Mouse (Mus musculus) mouse trophoblast stem cell (cell line): ENCODE results near the gene Mybpc3.

Experiments
- in situ Hi-C, 2 experiments: fragments of 300-500 bp; cut with MseI, MboI; formaldehyde crosslinking; loops; 2 replicates in 1 of 2; 3 replicates in 1 of 2; pipeline ENCODE4 v1.15.1; 2025

Gene Mybpc3

GRCm38 (mm10) chr2:91087453-91087852 is 30.5 kb upstream of the Mybpc3 start:
- in situ Hi-C loops, result no loop called here

DNA sequence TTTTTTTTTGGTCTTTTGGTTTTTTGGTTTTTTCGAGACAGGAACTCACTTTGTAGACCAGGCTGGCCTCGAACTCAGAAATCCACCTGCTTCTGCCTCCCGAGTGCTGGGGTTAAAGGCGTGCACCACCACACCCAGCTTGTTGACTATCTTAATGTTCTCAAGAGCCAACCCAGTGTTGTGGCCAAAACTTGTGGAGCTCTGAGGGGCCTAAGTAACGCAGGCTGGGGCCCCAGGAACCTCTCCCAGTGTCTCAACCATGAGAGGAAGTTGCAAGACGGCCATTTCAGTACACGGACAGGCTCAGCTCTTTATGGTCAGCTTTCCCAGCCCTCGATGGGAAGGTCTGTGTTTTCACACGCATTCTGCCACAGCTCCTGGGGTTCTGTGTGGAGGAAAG is 29.0 kb upstream of the Mybpc3 start:
- in situ Hi-C loops, result no loop called here

- in situ Hi-C loops, result no loop called here
Measured at GRCm38 (mm10) chr2:91090208-91090607, 27.7 kb upstream of the Mybpc3 start.

- in situ Hi-C loops, result no loop called here
Measured at GRCm38 (mm10) chr2:91090827-91091226, 27.1 kb upstream of the Mybpc3 start.

GRCm38 (mm10) chr2:91096524-91096923 is 21.4 kb upstream of the Mybpc3 start:
- in situ Hi-C loops, result no loop called here

DNA sequence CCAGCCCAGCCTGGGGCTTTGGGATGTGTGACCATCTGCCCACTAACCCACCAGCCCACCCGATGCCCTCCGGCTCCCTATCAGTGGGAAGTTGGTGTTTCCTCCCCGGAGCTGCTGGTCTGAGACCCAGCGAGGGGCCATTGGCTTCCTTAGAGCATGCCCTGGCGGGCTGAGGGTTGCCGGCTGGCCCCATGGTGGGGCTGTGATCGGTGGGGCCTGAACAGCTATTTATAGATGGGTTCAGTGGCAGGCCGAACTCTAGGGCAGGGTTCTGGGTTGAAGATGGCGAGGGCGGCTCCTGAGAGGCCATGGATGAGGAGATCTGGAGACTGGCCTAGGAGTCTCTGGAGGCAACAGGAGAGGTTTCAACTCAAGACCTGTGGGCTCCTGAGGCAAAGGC is 20.9 kb upstream of the Mybpc3 start:
- in situ Hi-C loops, result no loop called here

DNA sequence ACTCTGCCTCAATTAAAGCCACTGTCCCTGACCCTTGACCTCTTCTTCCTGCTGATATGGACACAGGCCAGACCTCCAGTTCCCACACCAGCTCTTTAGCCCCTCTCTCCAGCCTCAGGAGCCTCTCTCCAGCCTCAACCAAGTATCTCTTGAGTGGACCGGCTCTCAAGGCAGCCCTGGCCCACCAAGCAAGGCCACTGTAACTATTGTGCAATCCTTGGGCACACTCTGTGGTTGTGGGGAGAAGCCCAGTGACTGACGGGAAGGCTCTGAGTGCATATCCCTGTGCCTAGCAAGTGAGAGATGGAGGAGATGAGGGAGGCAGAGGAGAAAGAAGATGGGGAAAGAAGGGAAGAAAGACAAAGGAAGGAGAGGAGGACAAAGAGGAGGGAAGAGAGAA is 19.8 kb upstream of the Mybpc3 start:
- in situ Hi-C loops, result no loop called here

GRCm38 (mm10) chr2:91101124-91101740 is 16.7 kb upstream of the Mybpc3 start:
- in situ Hi-C loops, result no loop called here

DNA sequence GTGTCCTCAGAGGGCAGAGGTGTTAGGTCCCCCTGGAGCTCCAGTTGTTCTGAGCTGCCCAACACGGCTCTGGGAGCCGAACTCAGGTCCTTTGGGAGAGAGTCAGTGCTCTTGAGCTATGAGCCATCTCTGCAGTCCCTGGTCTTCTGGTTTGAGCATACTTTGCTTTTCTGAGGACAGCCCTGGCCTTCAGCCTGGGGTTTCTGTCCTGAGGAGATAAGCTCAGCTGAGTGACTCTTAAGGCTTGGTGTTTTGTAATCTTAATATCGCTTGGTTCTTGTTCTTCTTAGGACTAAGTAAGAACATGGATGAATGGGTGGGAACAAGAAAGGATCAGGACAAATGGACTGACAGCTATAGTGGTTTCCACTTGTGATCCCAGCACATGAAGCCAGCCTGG is 9.8 kb upstream of the Mybpc3 start:
- in situ Hi-C loops, result no loop called here

DNA sequence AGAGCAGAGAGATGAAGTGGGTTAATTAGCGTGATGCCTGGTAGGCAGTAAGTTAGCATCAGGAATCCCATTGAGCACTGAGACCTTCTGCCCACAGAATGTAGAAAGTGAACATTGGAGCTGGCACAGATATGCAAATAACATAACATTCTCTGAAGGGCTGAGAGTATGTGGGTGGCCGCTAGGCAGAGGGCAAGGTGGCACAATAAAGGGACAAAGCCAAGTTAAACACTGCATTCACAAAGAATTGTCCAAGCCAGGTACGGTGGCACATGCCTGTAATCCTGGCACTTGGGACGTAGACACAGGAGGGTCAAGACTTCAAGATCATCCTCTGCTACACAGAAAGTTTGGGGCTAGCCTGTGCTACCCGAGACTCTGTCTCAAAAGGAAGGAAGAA is 8.7 kb upstream of the Mybpc3 start:
- in situ Hi-C loops, result no loop called here

GRCm38 (mm10) chr2:91109807-91110385 is 8.0 kb upstream of the Mybpc3 start:
- in situ Hi-C loops, result loop anchor here in 1 of 2 experiments (10.0 kb wide), 1 partner anchor 125 kb away; the partner anchor contains the start of gene Ddb2

DNA sequence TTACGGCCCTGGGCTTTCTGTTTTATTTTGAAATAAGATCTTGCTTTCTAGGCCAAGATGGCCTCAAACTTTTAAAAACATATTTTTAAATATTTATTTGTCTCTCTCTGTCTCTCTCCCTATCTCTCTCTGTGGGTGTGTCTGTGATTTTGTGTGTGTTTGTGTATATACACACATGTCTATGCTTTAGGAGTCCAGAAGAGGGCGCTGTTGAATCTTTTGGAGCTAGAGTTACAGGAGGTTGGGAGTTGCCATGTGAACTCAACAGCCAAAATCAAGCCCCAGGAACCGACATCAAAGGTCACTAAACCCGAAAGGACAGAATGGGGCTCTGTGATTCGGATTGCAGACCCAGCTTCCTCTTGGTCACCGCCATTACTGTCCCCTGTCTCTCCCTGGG is 7.5 kb upstream of the Mybpc3 start:
- in situ Hi-C loops, result loop anchor here in 1 of 2 experiments (10.0 kb wide), 1 partner anchor 124 kb away; the partner anchor contains the start of gene Ddb2

DNA sequence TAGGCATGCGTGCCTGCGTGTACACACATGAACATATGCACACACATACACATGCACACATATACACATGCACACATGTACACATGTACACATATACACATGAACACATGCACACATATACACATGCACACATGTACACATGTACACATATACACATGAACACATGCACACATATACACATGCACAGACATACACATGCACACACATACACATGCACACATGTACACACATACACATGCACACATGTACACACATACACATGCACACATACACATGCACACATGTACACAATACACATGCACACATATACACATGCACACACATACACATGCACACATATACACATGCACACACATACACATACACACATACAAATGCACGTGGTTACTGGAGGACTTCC is 6.1 kb upstream of the Mybpc3 start:
- in situ Hi-C loops, result loop anchor here in 1 of 2 experiments (10.0 kb wide), 1 partner anchor 123 kb away; the partner anchor contains the start of gene Ddb2

GRCm38 (mm10) chr2:91112491-91112890 is 5.5 kb upstream of the Mybpc3 start:
- in situ Hi-C loops, result loop anchor here in 1 of 2 experiments (10.0 kb wide), 1 partner anchor 122 kb away; the partner anchor contains the start of gene Ddb2

DNA sequence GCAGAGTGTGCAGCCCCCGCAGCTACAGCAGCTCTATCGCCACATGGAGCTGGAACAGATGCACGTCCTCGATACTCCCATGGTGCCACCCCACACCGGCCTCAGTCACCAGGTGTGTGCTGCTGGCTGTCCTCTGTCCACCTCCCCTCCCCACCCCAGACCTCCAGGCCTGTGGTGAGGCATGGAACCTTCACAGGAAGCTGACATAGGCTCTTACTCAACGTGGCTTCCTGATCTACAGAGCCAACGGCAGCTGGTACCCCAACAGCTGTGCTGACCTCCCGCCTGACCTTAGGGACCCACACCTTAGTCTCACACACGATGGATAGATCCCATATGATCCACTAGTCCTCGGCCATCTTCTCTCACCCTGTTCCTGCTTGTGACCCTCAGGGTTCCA is 4.6 kb upstream of the Mybpc3 start:
- in situ Hi-C loops, result loop anchor here in 1 of 2 experiments (10.0 kb wide), 1 partner anchor 121 kb away; the partner anchor contains the start of gene Ddb2

DNA sequence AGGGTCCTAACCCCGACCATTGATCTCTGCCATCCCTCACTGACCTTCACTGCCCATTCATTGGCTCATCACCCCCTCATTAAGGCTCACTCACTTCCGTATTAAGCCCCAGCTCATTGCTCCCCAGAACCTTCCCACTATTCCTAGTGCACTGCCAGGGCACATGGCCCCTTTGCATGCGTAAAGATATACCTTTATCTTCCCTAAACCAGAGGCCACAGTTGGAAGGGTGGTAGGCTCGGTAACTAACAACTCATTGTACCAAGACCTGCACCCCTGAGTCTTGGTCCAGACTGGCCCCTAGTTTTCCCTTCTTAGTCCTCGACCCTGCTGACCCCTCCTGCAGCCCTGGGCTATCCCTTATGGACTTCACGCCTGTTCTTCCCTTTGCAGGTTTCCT is 4.1 kb upstream of the Mybpc3 start:
- in situ Hi-C loops, result loop anchor here in 1 of 2 experiments (10.0 kb wide), 1 partner anchor 121 kb away; the partner anchor contains the start of gene Ddb2

GRCm38 (mm10) chr2:91114781-91115577 is 3.0 kb upstream of the Mybpc3 start:
- in situ Hi-C loops, result loop anchor here (5.0 to 10.0 kb wide), 2 partner anchors 72 to 120 kb away; partner anchors contain the start of gene Ddb2 (in 1 of the 2)

DNA sequence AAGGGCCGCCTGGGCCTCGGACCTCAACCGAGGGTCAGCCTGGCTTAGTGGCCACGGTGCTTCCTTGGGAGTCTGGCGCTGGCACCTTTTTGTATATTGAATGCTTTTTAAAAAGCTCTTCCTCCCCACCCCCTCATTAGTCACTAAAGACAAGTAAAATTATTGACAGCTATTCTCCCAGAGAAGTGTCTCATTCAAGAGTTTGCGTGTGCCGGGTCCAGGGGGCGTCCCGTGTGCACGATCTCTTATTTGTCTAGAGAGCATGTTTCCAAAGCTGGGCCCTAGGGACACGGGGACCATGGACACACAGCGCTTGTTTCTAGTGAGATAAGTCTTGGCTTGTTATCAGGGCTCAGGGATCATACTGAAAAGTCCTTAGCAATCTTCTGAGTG is 2.4 kb upstream of the Mybpc3 start:
- in situ Hi-C loops, result loop anchor here (5.0 to 10.0 kb wide), 2 partner anchors 72 to 119 kb away; partner anchors contain the start of gene Ddb2 (in 1 of the 2)

GRCm38 (mm10) chr2:91116842-91117241 is 1.1 kb upstream of the Mybpc3 start:
- in situ Hi-C loops, result loop anchor here (5.0 to 10.0 kb wide), 2 partner anchors 70 to 118 kb away; partner anchors contain the start of gene Ddb2 (in 1 of the 2)

- in situ Hi-C loops, result loop anchor here (5.0 to 10.0 kb wide), 2 partner anchors 69 to 116 kb away; partner anchors contain the start of gene Ddb2 (in 1 of the 2)
Measured at GRCm38 (mm10) chr2:91118647-91119046, 703 bp downstream of the Mybpc3 start.

- in situ Hi-C loops, result loop anchor here (5.0 to 10.0 kb wide), 2 partner anchors 68 to 116 kb away; partner anchors contain the start of gene Ddb2 (in 1 of the 2)
Measured at GRCm38 (mm10) chr2:91119061-91119460, 1.1 kb downstream of the Mybpc3 start.

GRCm38 (mm10) chr2:91119551-91119950 is 1.6 kb downstream of the Mybpc3 start:
- in situ Hi-C loops, result loop anchor here (5.0 to 10.0 kb wide), 2 partner anchors 68 to 115 kb away; partner anchors contain the start of gene Ddb2 (in 1 of the 2)
